10 mouse cellular contexts compared by ENCODE assay signal in the genomic region with DNA sequence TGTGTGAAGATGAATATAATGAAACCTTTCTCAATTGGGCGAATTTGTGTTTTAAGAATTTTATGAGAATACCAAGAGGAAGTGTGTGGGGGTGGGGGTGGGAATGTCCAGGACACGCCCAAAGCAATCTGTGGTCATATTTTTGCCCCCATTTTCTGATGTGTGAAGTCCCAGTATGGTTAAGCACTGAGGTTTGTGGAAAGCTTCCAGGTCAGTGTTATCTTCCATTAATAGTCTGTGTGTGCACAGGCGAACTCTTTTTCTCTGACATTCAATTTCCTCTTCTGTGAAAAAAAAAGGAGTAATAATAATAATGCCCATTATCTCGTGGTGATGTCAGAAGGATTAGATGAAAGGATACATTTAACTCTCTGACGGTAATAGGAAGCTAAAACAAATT. TPM values are rescaled to one million over a fixed set of nuclear protein-coding genes. Genes with fewer than 3 reads are reported as not detected.
DNase-seq lines count a peak whose midpoint lies in the region; ATAC-seq lines count a peak whose summit lies in the region.
"Had no signal": no experiment of that assay in that cellular context is flagged by ENCODE, and none has a peak within 500 bp of the region (broad histone marks: within the 10 kb centered on the region; RNA-seq: fewer than 3 reads in every experiment).

No protein-coding gene starts in this region.

- H3K27me3 ChIP-seq in heart, embryonic 11.5 days (ENCODE audit: control insufficient read depth, insufficient read depth, low read length), result no peaks in the 10 kb centered on the region
- H3K27me3 ChIP-seq in hindbrain, embryonic 10.5 days (ENCODE audit: insufficient read depth, poor library complexity, severe bottlenecking), result no peaks in the 10 kb centered on the region
- H3K27me3 ChIP-seq in midbrain, embryonic 12.5 days, result no peaks in the 10 kb centered on the region
- H3K27me3 ChIP-seq: megakaryocyte, embryonic 14.5 days had no signal

- no peak overlapping the region for H3K4me3 ChIP-seq in heart, embryonic 11.5 days (ENCODE audit: low read depth, low read length)
- H3K4me3 ChIP-seq in hindbrain, embryonic 10.5 days, result no peak overlapping the region
- no peak overlapping the region for H3K4me3 ChIP-seq in midbrain, embryonic 12.5 days
- H3K4me3 ChIP-seq: megakaryocyte, embryonic 14.5 days had no signal

- 53% methylated on average over 5 of the region's 5 CpGs for WGBS in heart, embryonic 11.5 days (ENCODE audit: insufficient replicate concordance)
- 69% methylated on average over 5 of the region's 5 CpGs for WGBS in hindbrain, embryonic 10.5 days
- WGBS in midbrain, embryonic 12.5 days, result 62% methylated on average over 5 of the region's 5 CpGs

- H3K9ac ChIP-seq in heart, embryonic 11.5 days (ENCODE audit: low read depth, low read length), result 0 out of 2 replicates have a peak overlapping the region, but pooled peaks have one; percentile 34
- 0 out of 2 replicates have a peak overlapping the region, but pooled peaks have one; percentile 28 for H3K9ac ChIP-seq in midbrain, embryonic 12.5 days (replicated peaks)

- peak; percentile 37; the same call in 1 of the 2 replicates for ATAC-seq in heart, embryonic 11.5 days (replicated peaks; ENCODE audit: insufficient number of reproducible peaks, low FRiP score, low TSS enrichment)
- peak; percentile 35; the same call in 1 of the 2 replicates for ATAC-seq in midbrain, embryonic 12.5 days (ENCODE audit: low FRiP score, low read depth)

- peaks cover 4% of the 10 kb centered on the region; the same call in 1 of the 2 replicates for H3K4me1 ChIP-seq in heart, embryonic 11.5 days (ENCODE audit: control insufficient read depth, insufficient read depth, low read length)
- peaks cover 17% of the 10 kb centered on the region for H3K4me1 ChIP-seq in hindbrain, embryonic 10.5 days (replicated peaks)
- H3K4me1 ChIP-seq in midbrain, embryonic 12.5 days, result peaks cover 15% of the 10 kb centered on the region; the same call in 1 of the 2 replicates
- H3K4me1 ChIP-seq: megakaryocyte, embryonic 14.5 days had no signal

- no peak overlapping the region for H3K27ac ChIP-seq in heart, embryonic 11.5 days (ENCODE audit: low read depth, low read length)
- H3K27ac ChIP-seq in hindbrain, embryonic 10.5 days, result peak overlapping the region; percentile 82
- H3K27ac ChIP-seq in midbrain, embryonic 12.5 days (replicated peaks), result peak overlapping the region; percentile 55

- no peaks in the 10 kb centered on the region for H3K9me3 ChIP-seq in heart, embryonic 11.5 days (replicated peaks; ENCODE audit: control insufficient read depth, low read length)
- H3K9me3 ChIP-seq in hindbrain, embryonic 10.5 days, result no peaks in the 10 kb centered on the region
- H3K9me3 ChIP-seq in midbrain, embryonic 12.5 days, result no peaks in the 10 kb centered on the region
- H3K9me3 ChIP-seq: megakaryocyte, embryonic 14.5 days had no signal

- no peak overlapping the region for H3K4me2 ChIP-seq in heart, embryonic 11.5 days
- 0 out of 2 replicates have a peak overlapping the region, but pooled peaks have one; percentile 4 for H3K4me2 ChIP-seq in midbrain, embryonic 12.5 days (replicated peaks)

- H3K36me3 ChIP-seq in heart, embryonic 11.5 days (ENCODE audit: control insufficient read depth, insufficient read depth, low read length), result no peaks in the 10 kb centered on the region
- no peaks in the 10 kb centered on the region for H3K36me3 ChIP-seq in hindbrain, embryonic 10.5 days
- H3K36me3 ChIP-seq in midbrain, embryonic 12.5 days, result no peaks in the 10 kb centered on the region

- no peak for DNase-seq in heart, adult 18-20 months
- peak; percentile 14 for DNase-seq in brain, adult 2 months (ENCODE audit: low read depth, low spot score)
- no peak for DNase-seq in hindbrain, embryonic 10.5 days (ENCODE audit: low spot score)
- no peak for DNase-seq in thymus, postnatal 0 days (ENCODE audit: low spot score)
- no peak for DNase-seq in embryo, embryonic 11 days
- no peak for DNase-seq in thymus, postnatal 4 days
- DNase-seq: gastrocnemius, postnatal 36 days had no signal

RNA-seq across cellular contexts. Expression of gene Acadl, which starts 33.5 kb away (rescaled TPM):
- polyA plus RNA-seq in heart, embryonic 11.5 days (2014; fragmentation: Nextera tagmentation; extraction: Ambion mirVana), result 257 and 291 TPM in 2 replicates
- total RNA-seq in heart, adult 18-20 months (2021), result 1,000 to 10,000 TPM; 1,136 to 1,209 TPM
- 40.9 and 43.7 TPM in 2 replicates for polyA plus RNA-seq in hindbrain, embryonic 10.5 days (2016; fragmentation: Nextera tagmentation; extraction: Ambion mirVana)
- polyA plus RNA-seq in midbrain, embryonic 12.5 days (2016; fragmentation: Nextera tagmentation; extraction: Ambion mirVana), result 49.2 and 49.9 TPM in 2 replicates
- 77.5 and 89.0 TPM in 2 replicates for polyA plus RNA-seq in thymus, postnatal 0 days (2015; fragmentation: Nextera tagmentation; extraction: Ambion mirVana)

RNA-seq across cellular contexts. Expression of gene Myl1, which starts 48.6 kb away (rescaled TPM):
- 829 and 847 TPM in 2 replicates for polyA plus RNA-seq in heart, embryonic 11.5 days (2014; fragmentation: Nextera tagmentation; extraction: Ambion mirVana)
- 10 to 100 TPM; 23.8 to 29.1 TPM for total RNA-seq in heart, adult 18-20 months (2021)
- polyA plus RNA-seq in hindbrain, embryonic 10.5 days (2016; fragmentation: Nextera tagmentation; extraction: Ambion mirVana), result 1.4 and 2.1 TPM in 2 replicates
- 1.8 and 2.0 TPM in 2 replicates for polyA plus RNA-seq in midbrain, embryonic 12.5 days (2016; fragmentation: Nextera tagmentation; extraction: Ambion mirVana)
- 15.3 and 20.8 TPM in 2 replicates for polyA plus RNA-seq in thymus, postnatal 0 days (2015; fragmentation: Nextera tagmentation; extraction: Ambion mirVana)

Comparison
In these comparisons a context has a peak if more than half of its experiments do, and no peak if none do; other contexts are left out.
1. RNA of gene Myl1, which starts 48.6 kb away (polyA plus RNA-seq): 829 to 847 TPM in heart, embryonic 11.5 days; 15.3 to 20.8 TPM in thymus, postnatal 0 days, 1.4 to 2.1 TPM in hindbrain, embryonic 10.5 days and 1.8 to 2.0 TPM in midbrain, embryonic 12.5 days; every median in the first group is over 10 times any median in the second.